Mouse (Mus musculus): ENCODE results near the gene B830017H08Rik. TPM values are rescaled to one million over a fixed set of nuclear protein-coding genes. Genes with fewer than 3 reads are reported as not detected.

B830017H08Rik gene
- polyA plus RNA-seq (2017; shearing (Covaris generic)), result not detected

DNA sequence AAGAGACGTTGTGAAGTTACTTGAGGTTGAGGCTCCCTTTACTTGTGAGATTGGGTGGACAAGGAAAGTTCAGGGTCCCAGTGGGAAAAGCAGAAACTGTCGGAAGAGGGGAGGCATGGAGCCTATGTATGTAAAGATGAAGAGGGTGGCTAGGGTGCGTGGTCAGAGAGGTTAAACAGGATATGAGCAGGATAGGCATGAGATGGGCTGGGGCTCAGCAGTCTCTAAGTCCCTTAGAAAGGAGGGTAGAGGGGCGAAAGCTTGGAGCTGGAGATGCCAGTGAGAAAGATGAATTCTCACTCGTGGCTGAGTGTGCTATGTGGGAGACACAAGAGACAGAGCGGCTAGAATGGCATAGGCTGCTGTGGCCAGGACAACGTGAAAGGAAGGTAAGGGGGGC is at the start of gene B830017H08Rik:
TSS of gene B830017H08Rik (plus strand) at position 301 of the 400 bp plus-strand sequence.

GRCm38 (mm10) chr16:17796971-17797811 is 35.7 kb upstream of the B830017H08Rik start, which contains the start of gene Scarf2:
Gene Scarf2, plus strand, starts transcription at chr16:17797282.

DNA sequence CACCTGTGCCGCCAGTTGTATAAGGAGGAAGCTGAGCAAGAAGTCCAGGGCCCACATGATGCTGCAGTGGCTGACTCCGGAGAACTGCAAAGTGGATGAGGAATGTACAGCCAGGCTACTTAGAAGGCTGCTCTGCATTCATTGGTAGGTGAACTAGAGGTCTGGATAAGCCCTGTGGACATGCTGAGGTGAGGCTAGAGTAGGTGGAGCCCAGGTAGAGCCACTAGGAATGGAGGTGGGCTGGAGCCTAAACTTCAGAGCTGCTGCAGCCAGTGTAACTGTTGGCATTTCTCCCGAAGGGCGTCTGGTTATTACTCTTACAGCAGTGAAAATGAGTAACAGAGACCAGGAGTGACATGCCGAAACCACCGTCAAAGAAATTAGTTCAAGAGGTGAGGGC is 5.1 kb downstream of the B830017H08Rik start, which contains the start of gene Car15:
TSS of gene Car15 (minus strand) at position 314 of the 400 bp plus-strand sequence.

Other genes starting within 250 kb of the B830017H08Rik start
- gene Slc7a4, start 249.9 kb upstream of the B830017H08Rik start, polyA plus RNA-seq (2017; shearing (Covaris generic)), result 1.1 TPM
- gene Smpd4, start 213.8 kb upstream of the B830017H08Rik start, polyA plus RNA-seq (2017; shearing (Covaris generic)), result 23.7 TPM
- 0.67 TPM for gene Ccdc74a, start 186.7 kb upstream of the B830017H08Rik start, polyA plus RNA-seq (2017; shearing (Covaris generic))
- 167 TPM for gene Med15, start 100.2 kb upstream of the B830017H08Rik start, polyA plus RNA-seq (2017; shearing (Covaris generic))
- gene Klhl22, start 73.5 kb upstream of the B830017H08Rik start, polyA plus RNA-seq (2017; shearing (Covaris generic)), result 16.1 TPM
- not detected for gene Scarf2, start 35.8 kb upstream of the B830017H08Rik start, polyA plus RNA-seq (2017; shearing (Covaris generic))
- 1.9 TPM for gene Car15, start 5.2 kb downstream of the B830017H08Rik start, polyA plus RNA-seq (2017; shearing (Covaris generic))
- gene Gm20518, start 58.5 kb downstream of the B830017H08Rik start, polyA plus RNA-seq (2017; shearing (Covaris generic)), result 0.49 TPM
- gene Tssk1, start 61.1 kb downstream of the B830017H08Rik start, polyA plus RNA-seq (2017; shearing (Covaris generic)), result not detected
- gene Dgcr2, start 65.4 kb downstream of the B830017H08Rik start, polyA plus RNA-seq (2017; shearing (Covaris generic)), result 66.4 TPM
- gene Tssk2, start 65.5 kb downstream of the B830017H08Rik start, polyA plus RNA-seq (2017; shearing (Covaris generic)), result 0.20 TPM
- 64.7 TPM for gene Ess2, start 78.2 kb downstream of the B830017H08Rik start, polyA plus RNA-seq (2017; shearing (Covaris generic))
- gene Gsc2, start 81.9 kb downstream of the B830017H08Rik start, polyA plus RNA-seq (2017; shearing (Covaris generic)), result not detected
- 18.7 TPM for gene Slc25a1, start 95.1 kb downstream of the B830017H08Rik start, polyA plus RNA-seq (2017; shearing (Covaris generic))
- gene Vpreb2, start 147.3 kb downstream of the B830017H08Rik start, polyA plus RNA-seq (2017; shearing (Covaris generic)), result not detected
- 31.6 TPM for gene Dgcr6, start 219.7 kb downstream of the B830017H08Rik start, polyA plus RNA-seq (2017; shearing (Covaris generic))